Mouse (Mus musculus) intestine, embryonic 15.5 days (tissue): ENCODE measurements around the gene Zfp697. TPM values are rescaled to one million over a fixed set of nuclear protein-coding genes. Genes with fewer than 3 reads are reported as not detected.
"Not testable (repeated sequence)": the region's sequence is repeated elsewhere in the genome, so short reads cannot be mapped to it uniquely, and the experiment has no call there.

Experiments
- ATAC-seq: fragments of 200-750 bp; cut with Nextera tagmentation; 2 replicates; pipeline ENCODE4 v1.8.0; 2017; ENCODE audit warnings: moderate TSS enrichment, moderate library complexity
- H3K27ac ChIP-seq: fragments of 300-500 bp; sonication (generic); 2 replicates; pipeline ENCODE4 v1.5.1; 2015; ENCODE audit warnings: mild to moderate bottlenecking, inconsistent platforms
- H3K27me3 ChIP-seq: fragments of 300-500 bp; sonication (generic); replicated peaks from 2 replicates; pipeline ENCODE4 v1.6.1; 2015; ENCODE audit warnings: inconsistent platforms
- H3K36me3 ChIP-seq: fragments of 300-500 bp; sonication (generic); 2 replicates; pipeline ENCODE4 v1.6.1; 2015; ENCODE audit warnings: inconsistent platforms
- H3K4me1 ChIP-seq: fragments of 300-500 bp; sonication (generic); replicated peaks from 2 replicates; pipeline ENCODE4 v1.6.1; 2015; ENCODE audit warnings: inconsistent platforms
- H3K4me2 ChIP-seq: fragments of 300-500 bp; sonication (generic); replicated peaks from 2 replicates; pipeline ENCODE4 v1.6.1; 2015; ENCODE audit warnings: mild to moderate bottlenecking, inconsistent platforms
- H3K4me3 ChIP-seq: fragments of 300-500 bp; sonication (generic); replicated peaks from 2 replicates; pipeline ENCODE4 v1.5.1; 2015; ENCODE audit warnings: inconsistent platforms
- H3K9ac ChIP-seq: fragments of 300-500 bp; sonication (generic); 2 replicates; pipeline ENCODE4 v1.6.1; 2015; ENCODE audit warnings: inconsistent platforms
- H3K9me3 ChIP-seq: fragments of 300-500 bp; sonication (generic); 2 replicates; pipeline ENCODE4 v1.6.1; 2016; ENCODE audit warnings: inconsistent platforms
- WGBS: fragments of 180-500 bp; shearing (Covaris S2); methylation state at CpG from one replicate; pipeline ENCODE4 v1.1.7; 2015; 5-methylcytosine and 5-hydroxymethylcytosine counted together
- polyA plus RNA-seq: library from polyadenylated mRNA; unstranded; fragments of >200 nt; fragmentation: Nextera tagmentation; extraction: Ambion mirVana; gene quantifications from 2 replicates; pipeline ENCODE4 v1.2.1, GENCODE M21; 2015

The Zfp697 gene
- 7.1 and 7.2 TPM in 2 replicates for polyA plus RNA-seq

DNA sequence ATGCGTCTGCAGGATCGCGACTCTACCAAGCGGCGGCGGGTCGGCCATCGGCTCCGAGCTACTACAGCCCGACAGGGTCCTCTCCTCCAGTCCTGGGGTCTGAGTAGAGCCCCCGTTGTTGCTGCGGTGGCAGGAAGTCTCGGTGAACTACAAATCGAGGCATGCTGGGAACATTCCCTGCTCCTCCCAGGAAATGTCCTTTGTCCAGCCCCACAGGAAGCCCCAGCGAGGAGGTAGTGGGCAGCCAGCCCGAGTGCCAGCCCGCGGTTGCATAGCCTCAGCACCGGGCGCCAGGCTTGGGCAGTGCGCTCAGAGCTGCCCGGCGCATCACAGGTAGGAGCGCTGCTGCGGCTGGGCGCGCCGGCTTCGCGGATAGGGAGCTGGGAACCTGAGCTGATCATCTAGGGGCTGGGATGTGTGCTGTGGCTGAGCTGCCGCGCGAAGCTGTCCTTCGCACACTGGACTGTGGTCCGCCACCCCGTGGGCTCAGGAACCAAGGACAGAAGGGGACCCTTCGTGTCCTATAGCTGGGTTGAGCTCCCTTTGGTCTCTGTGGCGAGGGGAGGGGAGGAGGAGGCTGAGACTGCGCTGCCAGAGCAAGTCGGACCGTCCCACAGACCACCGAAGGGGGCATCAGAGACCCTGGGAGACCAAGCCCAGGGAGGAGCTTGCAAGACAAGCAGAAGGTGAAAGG lies at the start of gene Zfp697:
Zfp697 (plus strand) TSS at position 216 of the 694 bp plus-strand sequence.
- Histone ChIP-seq H3K4me2 (peak within 1 kb of the TSS; percentile 92), H3K4me3 (peak within 1 kb of the TSS; percentile 91), H3K36me3 (no peaks in the 10 kb centered on the region), H3K27me3 (no peaks in the 10 kb centered on the region), H3K9ac (peak within 1 kb of the TSS; percentile 90), H3K4me1 (peaks cover 14% of the 10 kb centered on the region), H3K9me3 (no peaks in the 10 kb centered on the region), H3K27ac (peak within 1 kb of the TSS; percentile 68)
- WGBS = under 1% methylated on average over 42 of the region's 42 CpGs
- peak; percentile 91 for ATAC-seq

DNA sequence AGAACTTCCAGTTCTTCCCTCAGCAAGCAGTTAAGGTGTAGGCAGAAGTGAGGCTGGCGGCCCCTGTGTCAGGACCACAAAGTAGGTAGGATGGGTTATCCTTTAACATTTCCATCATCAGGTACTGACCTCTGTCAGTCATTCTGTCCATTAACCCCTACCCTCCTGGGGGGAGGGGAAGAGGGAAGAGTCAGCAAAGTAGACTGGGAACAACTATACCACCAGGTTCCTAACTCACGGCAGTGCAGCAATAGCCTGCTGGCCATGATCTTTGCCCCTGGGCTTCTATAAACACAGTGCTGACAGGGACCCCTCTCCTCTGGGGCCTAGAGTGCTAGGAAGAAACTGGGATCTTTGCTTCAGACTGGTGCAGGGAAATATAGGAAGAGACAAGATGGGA lies 48.3 kb upstream of the Zfp697 start:
- Histone ChIP-seq H3K4me3 (no peak overlapping the region), H3K4me1 (peaks cover 38% of the 10 kb centered on the region; the same call in 1 of the 2 replicates), H3K9ac (no peak overlapping the region), H3K27ac (no peak overlapping the region), H3K27me3 (no peaks in the 10 kb centered on the region), H3K4me2 (no peak overlapping the region), H3K9me3 (no peaks in the 10 kb centered on the region), H3K36me3 (peaks cover 8% of the 10 kb centered on the region; the same call in 1 of the 2 replicates)
- no peak for ATAC-seq
- 67% methylated on average over 2 of the region's 2 CpGs for WGBS

DNA sequence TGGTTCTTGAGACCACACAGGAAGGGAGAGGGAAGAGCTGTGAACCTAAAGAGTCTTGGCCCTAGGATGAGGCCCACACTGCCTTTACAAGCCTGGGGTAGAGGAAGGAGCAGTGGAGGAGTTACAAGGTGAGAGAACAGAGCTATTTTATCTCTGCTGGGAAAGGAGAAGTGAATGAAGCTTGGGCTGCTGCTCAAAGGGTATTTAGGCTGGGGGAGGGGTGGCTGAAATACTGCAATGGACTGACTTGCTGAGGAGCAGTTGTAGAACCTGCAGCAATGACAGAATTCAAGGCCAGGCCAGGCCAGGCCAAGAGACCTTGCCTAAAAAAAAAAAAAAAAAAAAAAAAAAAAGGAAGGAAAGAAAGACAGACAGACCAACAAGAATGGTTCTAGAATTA lies 46.9 kb upstream of the Zfp697 start:
- Histone ChIP-seq H3K4me2 (no peak overlapping the region), H3K4me3 (no peak overlapping the region), H3K9me3 (no peaks in the 10 kb centered on the region), H3K9ac (no peak overlapping the region), H3K36me3 (peaks cover 8% of the 10 kb centered on the region; the same call in 1 of the 2 replicates), H3K4me1 (peaks cover 38% of the 10 kb centered on the region; the same call in 1 of the 2 replicates), H3K27ac (no peak overlapping the region), H3K27me3 (no peaks in the 10 kb centered on the region)
- no peak for ATAC-seq

DNA sequence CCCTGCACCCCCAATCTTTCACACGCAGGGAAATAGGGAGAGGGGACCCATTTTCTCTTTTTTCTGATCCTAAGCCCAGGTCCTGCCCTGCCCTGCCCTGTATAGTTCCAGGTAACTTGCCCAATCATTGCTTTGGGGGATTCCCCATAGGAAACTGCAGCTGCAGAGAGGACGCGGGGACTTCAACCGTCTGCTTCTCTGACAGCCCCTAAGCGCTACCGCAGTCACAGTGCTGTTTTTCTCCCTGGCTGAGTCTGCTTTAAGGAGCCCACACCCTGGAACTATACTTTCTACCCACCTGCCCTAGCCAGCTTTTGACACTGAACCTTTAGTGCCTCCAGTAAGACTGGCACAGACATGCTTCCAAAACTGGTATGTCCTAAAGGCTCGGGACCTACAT lies 46.4 kb upstream of the Zfp697 start:
- Histone ChIP-seq H3K9me3 (no peaks in the 10 kb centered on the region), H3K4me1 (peaks cover 38% of the 10 kb centered on the region; the same call in 1 of the 2 replicates), H3K27me3 (no peaks in the 10 kb centered on the region), H3K4me2 (0 out of 2 replicates have a peak overlapping the region, but pooled peaks have one; percentile 0), H3K4me3 (no peak overlapping the region), H3K27ac (no peak overlapping the region), H3K36me3 (peaks cover 8% of the 10 kb centered on the region; the same call in 1 of the 2 replicates), H3K9ac (no peak overlapping the region)
- ATAC-seq = no peak
- WGBS = 67% methylated on average over 7 of the region's 7 CpGs

DNA sequence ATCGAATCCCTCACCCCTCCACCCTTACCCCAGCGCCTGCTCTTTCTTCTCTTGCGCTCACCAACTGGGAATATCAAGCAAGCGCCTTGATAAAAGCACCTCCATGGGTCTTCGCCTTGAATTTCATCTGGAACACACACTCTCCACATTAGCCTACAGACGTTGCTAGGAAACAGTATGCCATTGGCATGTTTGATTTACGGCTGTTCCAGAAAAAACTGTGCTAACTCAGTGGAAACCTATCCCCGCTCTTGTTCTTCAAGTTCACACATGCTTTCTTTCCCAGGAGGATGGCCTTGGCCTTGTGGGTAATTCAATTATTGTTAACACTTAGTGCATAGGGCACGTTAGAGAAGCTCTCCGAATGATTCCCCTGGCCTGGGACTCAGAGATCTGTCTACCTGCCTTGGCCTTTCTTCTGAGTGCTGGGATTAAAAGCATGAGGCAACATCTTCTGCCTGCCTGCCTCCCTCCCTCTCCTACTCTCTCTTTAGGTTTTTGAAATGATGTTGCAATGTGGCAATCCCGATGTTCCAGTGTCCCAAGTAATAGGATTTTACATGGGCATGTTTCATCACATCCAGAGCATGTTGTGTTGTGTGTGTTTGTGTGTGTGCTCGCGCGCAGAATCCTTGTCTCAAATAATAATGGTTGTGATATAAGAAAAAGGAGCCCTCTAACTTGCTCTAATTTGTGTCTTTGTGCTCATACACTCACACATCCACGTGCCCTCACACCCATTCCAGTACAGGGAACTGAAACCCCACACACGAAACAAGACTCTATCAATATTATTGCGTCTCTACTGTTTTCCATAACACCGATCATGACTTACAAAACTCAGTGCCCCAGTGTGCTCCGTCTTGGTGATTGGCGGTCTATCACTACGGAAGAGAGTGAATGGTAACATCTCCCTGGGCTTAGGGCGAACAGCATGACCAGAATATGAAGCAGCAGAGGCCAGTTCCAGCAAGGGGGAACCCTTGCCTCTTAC lies 45.3 kb upstream of the Zfp697 start:
- no peak overlapping the region for H3K4me3 ChIP-seq
- H3K4me1 ChIP-seq = peaks cover 38% of the 10 kb centered on the region; the same call in 1 of the 2 replicates
- H3K36me3 ChIP-seq = 0 out of 2 replicates have a peak, but pooled peaks cover under 1% of the 10 kb centered on the region
- H3K9ac ChIP-seq = no peak overlapping the region
- no peak for ATAC-seq
- peak overlapping the region; percentile 95 for H3K4me2 ChIP-seq
- no peaks in the 10 kb centered on the region for H3K9me3 ChIP-seq
- WGBS = 76% methylated on average over 22 of the region's 22 CpGs
- H3K27me3 ChIP-seq = no peaks in the 10 kb centered on the region
- H3K27ac ChIP-seq = no peak overlapping the region

DNA sequence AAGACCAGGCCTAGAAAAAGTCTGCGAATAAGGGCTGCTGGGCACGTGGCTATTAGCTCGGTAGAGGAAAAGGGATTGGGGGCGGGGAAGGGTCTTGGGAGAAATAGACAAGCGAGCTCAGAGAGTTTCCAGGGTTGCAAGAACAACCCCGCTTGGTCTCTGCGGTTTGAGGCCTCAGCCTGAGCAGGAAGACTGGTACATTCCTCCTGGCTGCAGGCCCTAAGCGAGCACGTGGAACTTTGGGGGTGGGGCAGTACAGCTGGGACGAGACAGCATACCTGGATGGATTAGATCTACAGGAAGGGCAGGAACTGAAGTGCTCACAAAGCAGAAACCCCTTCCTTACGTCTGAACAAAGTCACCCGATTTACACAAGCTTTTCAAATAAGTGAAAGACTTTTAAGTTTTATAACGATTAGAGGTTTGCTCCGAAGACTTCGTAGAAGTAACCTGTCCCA lies 43.6 kb upstream of the Zfp697 start:
- peak; percentile 77 for ATAC-seq
- Histone ChIP-seq H3K9me3 (no peaks in the 10 kb centered on the region), H3K4me2 (peak overlapping the region; percentile 95), H3K4me1 (peaks cover 38% of the 10 kb centered on the region; the same call in 1 of the 2 replicates), H3K36me3 (no peaks in the 10 kb centered on the region), H3K4me3 (peak overlapping the region; percentile 74), H3K9ac (peak overlapping the region; percentile 71), H3K27me3 (no peaks in the 10 kb centered on the region), H3K27ac (peak overlapping the region; percentile 87)
- 5% methylated on average over 15 of the region's 15 CpGs for WGBS

DNA sequence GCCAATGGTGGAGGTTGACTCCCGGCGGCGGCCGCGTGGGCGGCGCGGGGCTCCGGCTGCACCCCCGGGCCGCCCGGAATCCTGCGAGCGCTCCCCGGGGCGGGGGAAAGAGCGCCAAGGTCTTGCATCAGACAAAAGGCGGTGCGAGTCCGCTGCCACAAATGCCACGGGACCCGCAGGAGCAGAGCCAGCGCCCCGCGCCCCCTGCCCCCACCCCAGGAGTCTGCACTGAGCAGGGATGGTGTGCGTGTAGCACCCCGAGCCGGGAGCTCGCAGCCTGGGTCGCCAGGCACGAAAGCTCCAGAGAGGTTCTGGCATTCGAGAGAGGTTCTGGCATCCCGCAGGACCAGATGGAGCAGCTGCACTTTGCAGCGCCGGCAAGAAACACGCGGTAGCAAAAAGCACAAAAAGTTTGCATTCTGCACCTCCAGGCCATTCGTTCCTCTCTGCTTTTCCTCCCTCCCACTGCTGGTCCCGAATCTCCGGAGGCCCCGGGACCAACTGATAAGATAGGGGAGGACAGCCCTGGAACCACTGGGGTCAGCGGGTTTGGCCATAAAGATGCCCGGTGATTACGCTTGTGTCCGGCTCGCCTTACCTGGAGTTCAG lies 43.1 kb upstream of the Zfp697 start:
- H3K4me1 ChIP-seq = peaks cover 34% of the 10 kb centered on the region; the same call in 1 of the 2 replicates
- H3K36me3 ChIP-seq = no peaks in the 10 kb centered on the region
- under 1% methylated on average over 46 of the region's 46 CpGs for WGBS
- H3K27me3 ChIP-seq = no peaks in the 10 kb centered on the region
- peak overlapping the region; percentile 71 for H3K9ac ChIP-seq
- H3K9me3 ChIP-seq = no peaks in the 10 kb centered on the region
- ATAC-seq = peak; percentile 57
- H3K27ac ChIP-seq = peak overlapping the region; percentile 87
- peak overlapping the region; percentile 95 for H3K4me2 ChIP-seq
- H3K4me3 ChIP-seq = peak overlapping the region; percentile 74

DNA sequence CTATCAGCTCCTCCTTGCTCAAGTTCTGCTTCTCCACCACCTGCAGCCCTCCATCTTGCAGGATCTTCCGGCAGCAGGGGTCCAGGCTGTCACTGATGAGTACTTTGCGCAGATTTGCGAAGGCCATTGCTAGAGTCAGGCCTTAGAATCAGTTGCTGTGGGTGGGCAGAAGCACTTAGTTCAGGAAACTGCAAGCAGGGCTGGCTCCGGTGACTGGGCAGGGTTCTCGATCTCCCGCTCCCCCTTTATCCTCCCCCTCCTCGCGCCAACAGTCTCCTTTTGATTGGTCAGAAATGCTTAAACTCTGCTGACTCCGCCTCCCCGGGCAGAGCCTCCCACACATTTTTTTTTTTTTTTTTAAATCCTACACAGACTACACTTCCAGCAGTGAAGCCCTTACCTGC lies 42.6 kb upstream of the Zfp697 start, which contains the start of gene Phgdh:
Phgdh (minus strand) TSS at position 285 of the 404 bp plus-strand sequence.
- not testable (repeated sequence) for H3K9me3 ChIP-seq, H3K36me3 ChIP-seq, H3K27me3 ChIP-seq
- under 1% methylated on average over 10 of the region's 10 CpGs for WGBS
- Histone ChIP-seq H3K4me1 (peaks cover 33% of the 10 kb centered on the region; the same call in 1 of the 2 replicates), H3K4me3 (peak within 1 kb of the TSS; percentile 74), H3K27ac (peak within 1 kb of the TSS; percentile 87), H3K4me2 (peak within 1 kb of the TSS; percentile 95), H3K9ac (peak within 1 kb of the TSS; percentile 71)
- peak; percentile 86 for ATAC-seq

DNA sequence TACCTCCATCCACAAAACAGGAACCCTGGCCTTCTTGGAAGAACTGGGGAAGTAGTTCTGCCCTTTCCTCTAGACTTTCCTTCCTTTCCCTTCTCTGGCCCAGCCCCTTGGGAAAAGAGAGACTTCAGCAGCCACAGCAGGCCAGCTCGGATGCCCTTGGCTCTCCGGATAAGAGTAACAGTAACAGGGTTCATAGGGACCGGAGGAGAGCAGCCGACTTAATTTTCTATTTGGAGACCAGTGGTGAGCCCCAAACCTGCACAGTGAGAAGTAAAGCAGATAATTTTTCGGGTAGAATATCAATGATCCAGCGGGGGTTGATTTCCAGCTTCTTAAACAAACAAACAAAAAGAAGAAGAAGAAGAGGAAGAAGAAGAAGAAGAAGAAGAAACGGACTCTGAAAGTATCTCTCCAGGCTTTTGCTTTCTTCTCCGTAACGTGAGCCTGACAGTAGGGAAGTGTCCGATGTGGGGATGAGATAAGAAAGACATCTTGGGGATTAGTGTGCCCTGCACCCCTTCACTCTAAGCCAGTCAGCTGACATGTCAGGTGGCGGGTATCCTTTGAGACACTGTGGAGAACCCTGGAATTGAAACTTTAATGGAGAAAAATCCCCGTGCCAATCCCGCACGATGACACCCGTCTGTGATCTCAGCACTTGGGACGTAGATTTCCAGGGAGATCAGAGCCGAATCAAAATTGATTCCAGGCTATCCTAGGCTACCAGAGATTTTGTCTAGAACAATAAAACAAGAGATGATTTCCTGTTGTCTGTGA lies 41.3 kb upstream of the Zfp697 start:
- H3K27ac ChIP-seq = no peak overlapping the region
- no peaks in the 10 kb centered on the region for H3K9me3 ChIP-seq
- no peaks in the 10 kb centered on the region for H3K36me3 ChIP-seq
- ATAC-seq = no peak
- no peak overlapping the region for H3K9ac ChIP-seq
- WGBS = 86% methylated on average over 17 of the region's 17 CpGs
- H3K27me3 ChIP-seq = no peaks in the 10 kb centered on the region
- H3K4me2 ChIP-seq = no peak overlapping the region
- H3K4me3 ChIP-seq = no peak overlapping the region
- H3K4me1 ChIP-seq = peaks cover 23% of the 10 kb centered on the region; the same call in 1 of the 2 replicates

DNA sequence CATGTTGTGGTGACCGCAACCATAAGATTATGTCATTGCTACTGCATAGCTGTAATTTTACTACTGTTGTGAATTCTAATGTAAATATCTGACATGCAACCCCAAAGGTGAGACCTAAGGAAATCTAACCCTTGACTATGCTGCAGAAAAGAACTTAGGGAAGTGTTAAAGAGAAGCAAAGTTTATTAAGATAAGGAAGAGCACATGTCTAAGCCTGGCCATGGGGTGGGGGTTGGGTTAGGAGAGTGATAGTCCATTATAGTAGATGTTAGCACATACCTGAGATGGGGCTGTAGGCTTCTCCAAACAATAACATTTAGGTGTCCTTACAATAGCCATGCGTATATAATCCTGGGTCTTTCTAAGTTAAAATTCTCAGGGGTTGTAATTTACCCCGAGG lies 39.0 kb upstream of the Zfp697 start:
- Histone ChIP-seq H3K9ac (no peak overlapping the region), H3K4me2 (no peak overlapping the region), H3K4me1 (peaks cover 5% of the 10 kb centered on the region; the same call in 1 of the 2 replicates), H3K27ac (no peak overlapping the region), H3K27me3 (no peaks in the 10 kb centered on the region), H3K4me3 (no peak overlapping the region), H3K36me3 (no peaks in the 10 kb centered on the region), H3K9me3 (no peaks in the 10 kb centered on the region)
- WGBS = 84% methylated on average over 3 of the region's 3 CpGs
- no peak for ATAC-seq

DNA sequence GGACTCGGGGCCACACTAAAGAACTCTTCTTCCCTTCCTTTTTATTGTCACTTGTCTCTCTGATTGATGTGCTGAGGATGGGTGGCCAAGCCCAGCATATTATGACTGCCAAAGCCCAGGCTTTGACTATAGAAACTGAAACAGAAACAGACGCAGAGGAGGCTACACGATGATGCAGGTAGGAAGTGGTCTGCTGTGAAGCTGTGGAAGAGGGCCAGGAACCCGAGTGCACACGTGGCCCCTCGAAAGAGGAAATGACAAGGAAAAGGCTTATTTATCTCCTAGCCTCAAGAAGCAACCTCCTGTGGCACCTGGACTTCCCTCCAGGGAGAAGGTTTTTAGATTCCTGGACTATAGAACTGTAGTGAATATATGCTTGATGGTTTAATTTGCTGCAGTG lies 34.2 kb upstream of the Zfp697 start:
- H3K9ac ChIP-seq = no peak overlapping the region
- no peak overlapping the region for H3K27ac ChIP-seq
- ATAC-seq = peak; percentile 20; the same call in 1 of the 2 replicates
- no peak overlapping the region for H3K4me3 ChIP-seq
- H3K27me3 ChIP-seq = no peaks in the 10 kb centered on the region
- no peaks in the 10 kb centered on the region for H3K9me3 ChIP-seq
- 67% methylated on average over 6 of the region's 6 CpGs for WGBS
- 0 out of 2 replicates have a peak overlapping the region, but pooled peaks have one; percentile 7 for H3K4me2 ChIP-seq
- H3K4me1 ChIP-seq = no peaks in the 10 kb centered on the region
- no peaks in the 10 kb centered on the region for H3K36me3 ChIP-seq
